Mouse (Mus musculus) lung, embryonic 14.5 days (tissue): ENCODE measurements around the gene Kcne1. TPM values are rescaled to one million over a fixed set of nuclear protein-coding genes. Genes with fewer than 3 reads are reported as not detected.

ENCODE experiments used
- ATAC-seq: fragments of 200-750 bp; cut with Nextera tagmentation; 2 replicates; pipeline ENCODE4 v1.8.0; 2017; ENCODE audit warnings: mild to moderate bottlenecking, moderate TSS enrichment, moderate library complexity; ENCODE audit not compliant: insufficient read depth
- DNase-seq: peaks from one replicate; pipeline ENCODE4 v3.0.0-alpha.2; 2015
- H3K27ac ChIP-seq: fragments of 300-500 bp; sonication (generic); 2 replicates; pipeline ENCODE4 v1.5.1; 2014; ENCODE audit warnings: low read depth, mild to moderate bottlenecking, moderate library complexity
- H3K27me3 ChIP-seq: fragments of 300-500 bp; sonication (generic); 2 replicates; pipeline ENCODE4 v1.6.1; 2014; ENCODE audit warnings: low read length, control low read depth; ENCODE audit not compliant: insufficient read depth
- H3K36me3 ChIP-seq: fragments of 300-500 bp; sonication (generic); 2 replicates; pipeline ENCODE4 v1.6.1; 2014; ENCODE audit warnings: control low read depth; ENCODE audit not compliant: insufficient read depth
- H3K4me1 ChIP-seq: fragments of 300-500 bp; sonication (generic); 2 replicates; pipeline ENCODE4 v1.6.1; 2014; ENCODE audit warnings: antibody characterized with exemption, control low read depth; ENCODE audit not compliant: insufficient read depth
- H3K4me2 ChIP-seq: fragments of 300-500 bp; sonication (generic); 2 replicates; pipeline ENCODE4 v1.6.1; 2014; ENCODE audit warnings: mild to moderate bottlenecking
- H3K4me3 ChIP-seq: fragments of 300-500 bp; sonication (generic); 2 replicates; pipeline ENCODE4 v1.5.1; 2014; ENCODE audit warnings: low read depth, low read length
- H3K9ac ChIP-seq: fragments of 300-500 bp; sonication (generic); 2 replicates; pipeline ENCODE4 v1.6.1; 2014
- H3K9me3 ChIP-seq: fragments of 300-500 bp; sonication (generic); 2 replicates; pipeline ENCODE4 v1.6.1; 2016; ENCODE audit warnings: low read depth, low read length, control low read depth
- CTCF ChIP-seq: IDR thresholded peaks from 2 replicates; pipeline ENCODE4 v1.5.1; 2016; ENCODE audit warnings: antibody characterized with exemption, low read depth
- WGBS: fragments of 180-500 bp; shearing (Covaris S2); extraction: QIAGEN DNeasy Blood & Tissue Kit; methylation state at CpG from one replicate; pipeline ENCODE4 v1.1.7; 2014; 5-methylcytosine and 5-hydroxymethylcytosine counted together
- polyA plus RNA-seq: library from polyadenylated mRNA; unstranded; fragments of >200 nt; fragmentation: Nextera tagmentation; extraction: Ambion mirVana; gene quantifications from 2 replicates; pipeline ENCODE4 v1.2.1, GENCODE M21; 2014

Kcne1 gene
- polyA plus RNA-seq, 1 experiment from 2014 or later: 0.22 TPM

DNA sequence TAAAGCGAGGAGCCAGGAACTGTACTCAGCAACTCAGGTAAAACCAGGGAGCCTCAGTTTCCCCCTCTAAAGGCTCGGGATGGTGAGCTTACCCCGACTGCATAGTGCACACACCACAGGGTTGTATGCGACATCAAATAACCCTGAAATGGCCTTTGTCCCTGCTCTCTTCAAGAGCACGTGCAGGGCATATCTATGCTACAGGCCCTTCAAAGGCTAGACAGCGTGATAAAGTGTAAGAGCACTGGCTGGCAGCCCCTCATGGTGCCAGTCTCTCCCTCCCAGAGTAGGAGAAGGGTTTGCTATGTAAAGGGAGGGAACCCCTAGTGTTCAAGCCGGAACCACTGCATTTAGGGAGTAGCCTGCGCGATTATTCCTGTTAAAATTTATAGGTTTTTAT, 2.2 kb downstream of the Kcne1 start:
- DNase-seq (no peak), ATAC-seq (no peak)
- Histone ChIP-seq H3K9me3 (no peaks in the 10 kb centered on the region), H3K27ac (no peak overlapping the region), H3K4me2 (no peak overlapping the region), H3K27me3 (no peaks in the 10 kb centered on the region), H3K36me3 (no peaks in the 10 kb centered on the region), H3K4me3 (no peak overlapping the region), H3K9ac (no peak overlapping the region), H3K4me1 (no peaks in the 10 kb centered on the region)
- whole genome bisulfite sequencing: 68% methylated on average over 9 of the region's 9 CpGs
- no peak for TF ChIP-seq CTCF

DNA sequence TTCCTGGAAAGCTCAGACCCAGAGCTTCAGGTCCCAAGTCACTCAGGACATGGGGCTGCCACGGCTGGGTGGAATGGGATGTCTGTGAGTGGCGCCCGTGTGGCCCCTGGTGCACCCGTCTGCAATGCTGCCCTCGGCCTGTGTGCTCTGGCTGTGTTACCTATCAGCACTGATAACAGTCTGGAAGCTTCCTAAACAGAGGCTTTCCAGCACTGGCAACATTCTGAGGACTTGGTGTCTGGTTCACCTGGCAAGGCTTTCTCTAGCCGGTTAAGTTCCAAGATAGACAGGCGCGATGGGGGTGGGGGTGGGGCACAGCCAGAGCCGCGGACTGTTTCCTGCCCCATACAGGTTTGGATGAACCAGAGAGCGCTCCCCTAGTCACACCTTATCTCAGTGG, 3.3 kb downstream of the Kcne1 start:
- Histone ChIP-seq H3K9ac (no peak overlapping the region), H3K4me3 (no peak overlapping the region), H3K27ac (no peak overlapping the region), H3K4me2 (no peak overlapping the region), H3K27me3 (no peaks in the 10 kb centered on the region), H3K9me3 (no peaks in the 10 kb centered on the region), H3K36me3 (no peaks in the 10 kb centered on the region), H3K4me1 (no peaks in the 10 kb centered on the region)
- ATAC-seq: no peak
- DNase-seq: no peak
- 59% methylated on average over 11 of the region's 11 CpGs for WGBS
- TF ChIP-seq CTCF: no peak

DNA sequence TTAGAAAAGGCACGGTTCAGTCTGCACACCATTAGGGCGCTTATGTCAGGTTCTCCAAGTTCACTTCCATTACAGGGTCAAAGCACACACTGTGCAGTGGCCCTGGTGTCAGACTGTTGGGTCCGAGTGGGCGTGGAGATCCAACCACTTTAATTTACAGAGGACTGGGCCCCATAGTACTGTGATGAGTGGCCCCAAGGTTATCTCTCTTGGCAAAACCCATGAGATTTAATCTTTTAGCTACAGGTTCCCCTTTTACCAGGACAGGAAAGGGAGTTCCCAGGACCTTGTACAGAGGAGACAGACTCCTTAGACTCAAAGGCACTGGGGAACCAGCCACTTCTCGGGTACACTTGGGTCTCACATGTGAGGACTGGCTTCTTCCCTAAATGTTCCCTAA, 3.9 kb downstream of the Kcne1 start:
- H3K27me3 ChIP-seq: no peaks in the 10 kb centered on the region
- no peaks in the 10 kb centered on the region for H3K9me3 ChIP-seq
- no peak overlapping the region for H3K4me2 ChIP-seq
- TF ChIP-seq CTCF: no peak
- no peak overlapping the region for H3K27ac ChIP-seq
- WGBS: 69% methylated on average over 5 of the region's 5 CpGs
- no peaks in the 10 kb centered on the region for H3K4me1 ChIP-seq
- H3K9ac ChIP-seq: no peak overlapping the region
- no peaks in the 10 kb centered on the region for H3K36me3 ChIP-seq
- DNase-seq (no peak), ATAC-seq (no peak)
- no peak overlapping the region for H3K4me3 ChIP-seq

GRCm38 (mm10) chr16:92353897-92354296, 5.4 kb downstream of the Kcne1 start:
- Histone ChIP-seq H3K4me3 (no peak overlapping the region), H3K36me3 (no peaks in the 10 kb centered on the region), H3K27ac (no peak overlapping the region), H3K27me3 (no peaks in the 10 kb centered on the region), H3K9me3 (no peaks in the 10 kb centered on the region), H3K4me1 (no peaks in the 10 kb centered on the region), H3K4me2 (no peak overlapping the region), H3K9ac (no peak overlapping the region)
- WGBS: 65% methylated on average over 2 of the region's 2 CpGs
- ATAC-seq (no peak), DNase-seq (no peak)
- TF ChIP-seq CTCF: no peak

DNA sequence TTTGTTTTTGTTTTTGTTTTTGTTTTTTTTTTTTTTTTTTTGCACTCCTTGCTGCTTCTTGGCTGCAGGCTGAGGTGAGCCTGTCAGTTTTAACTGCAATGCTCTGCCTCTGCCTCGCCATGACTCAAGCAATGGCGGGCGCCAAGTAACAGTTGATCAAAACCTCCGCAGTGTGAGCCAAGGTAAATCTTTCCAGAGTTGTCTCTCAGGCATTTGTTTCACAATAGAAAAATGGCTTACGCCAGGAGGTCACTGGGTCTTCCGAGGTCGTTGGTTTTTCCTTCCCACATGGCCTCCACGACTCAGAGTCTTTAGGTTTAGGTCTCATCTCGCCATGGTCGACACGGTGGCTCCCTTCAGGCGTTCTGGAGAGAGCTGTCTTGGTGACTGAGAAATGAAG, 6.0 kb downstream of the Kcne1 start:
- no peak for TF ChIP-seq CTCF
- H3K4me2 ChIP-seq: no peak overlapping the region
- H3K36me3 ChIP-seq: no peaks in the 10 kb centered on the region
- ATAC-seq: no peak
- no peaks in the 10 kb centered on the region for H3K9me3 ChIP-seq
- no peaks in the 10 kb centered on the region for H3K4me1 ChIP-seq
- H3K27me3 ChIP-seq: no peaks in the 10 kb centered on the region
- no peak overlapping the region for H3K27ac ChIP-seq
- 79% methylated on average over 12 of the region's 12 CpGs for WGBS
- H3K9ac ChIP-seq: no peak overlapping the region
- DNase-seq: no peak
- H3K4me3 ChIP-seq: no peak overlapping the region

GRCm38 (mm10) chr16:92348941-92349340, 10.3 kb downstream of the Kcne1 start:
- ATAC-seq (peak; percentile 47), DNase-seq (peak; percentile 75)
- Histone ChIP-seq H3K27me3 (no peaks in the 10 kb centered on the region), H3K4me1 (0 out of 2 replicates have a peak, but pooled peaks cover 6% of the 10 kb centered on the region), H3K9ac (no peak overlapping the region), H3K9me3 (no peaks in the 10 kb centered on the region), H3K36me3 (no peaks in the 10 kb centered on the region), H3K4me2 (no peak overlapping the region), H3K4me3 (no peak overlapping the region), H3K27ac (no peak overlapping the region)
- WGBS: 58% methylated on average over 12 of the region's 12 CpGs
- TF ChIP-seq CTCF: no peak

GRCm38 (mm10) chr16:92346297-92346916, 12.9 kb downstream of the Kcne1 start:
- H3K4me1 ChIP-seq: 0 out of 2 replicates have a peak, but pooled peaks cover 6% of the 10 kb centered on the region
- H3K27me3 ChIP-seq: no peaks in the 10 kb centered on the region
- DNase-seq (no peak), ATAC-seq (0 out of 2 replicates have a peak, but pooled peaks have one; percentile 18)
- no peak for TF ChIP-seq CTCF
- H3K4me2 ChIP-seq: no peak overlapping the region
- no peaks in the 10 kb centered on the region for H3K36me3 ChIP-seq
- no peak overlapping the region; the same call in 1 of the 2 replicates for H3K27ac ChIP-seq
- H3K4me3 ChIP-seq: no peak overlapping the region
- no peaks in the 10 kb centered on the region for H3K9me3 ChIP-seq
- 63% methylated on average over 13 of the region's 13 CpGs for WGBS
- no peak overlapping the region for H3K9ac ChIP-seq
